Comparison of ENCODE assay signal across 21 mouse cellular contexts in genomic region chr11:32752595-32752885, GRCm38 (mm10).
A peak's percentile ranks its signal among the peaks of the same experiment; 100 is the strongest.
DNase-seq lines count a peak whose midpoint lies in the region; ATAC-seq and TF ChIP-seq lines count a peak whose summit lies in the region.
"Had no signal": no experiment of that assay in that cellular context is flagged by ENCODE, and none has a peak within 500 bp of the region (broad histone marks: within the 10 kb centered on the region; RNA-seq: fewer than 3 reads in every experiment).

No protein-coding gene starts in this region.

- 84% methylated on average over 5 of the region's 5 CpGs for WGBS in forebrain, embryonic 16.5 days
- WGBS in forebrain, embryonic 12.5 days, result 77% methylated on average over 5 of the region's 5 CpGs
- WGBS in lung, postnatal 0 days, result 52% methylated on average over 5 of the region's 5 CpGs
- WGBS in liver, embryonic 12.5 days (ENCODE audit: insufficient replicate concordance), result 30% methylated on average over 5 of the region's 5 CpGs
- WGBS in embryonic facial prominence, embryonic 10.5 days, result 81% methylated on average over 5 of the region's 5 CpGs

- no peak overlapping the region for H3K9ac ChIP-seq in forebrain, embryonic 16.5 days (replicated peaks; ENCODE audit: low read depth, low read length)
- no peak overlapping the region for H3K9ac ChIP-seq in forebrain, embryonic 12.5 days
- no peak overlapping the region for H3K9ac ChIP-seq in lung, postnatal 0 days (replicated peaks; ENCODE audit: low read depth)
- no peak overlapping the region for H3K9ac ChIP-seq in liver, embryonic 12.5 days
- H3K9ac ChIP-seq: embryonic facial prominence, embryonic 13.5 days; hindbrain, embryonic 13.5 days had no signal

- H3K4me3 ChIP-seq in forebrain, embryonic 16.5 days (replicated peaks; ENCODE audit: low read length), result no peak overlapping the region
- no peak overlapping the region for H3K4me3 ChIP-seq in forebrain, embryonic 12.5 days (replicated peaks)
- H3K4me3 ChIP-seq in lung, postnatal 0 days (ENCODE audit: low read depth, low read length), result no peak overlapping the region
- no peak overlapping the region for H3K4me3 ChIP-seq in liver, embryonic 12.5 days
- H3K4me3 ChIP-seq in embryonic facial prominence, embryonic 10.5 days, result no peak overlapping the region
- H3K4me3 ChIP-seq: embryonic facial prominence, embryonic 13.5 days; forebrain, embryonic 10.5 days; gastrocnemius, adult 2 months; hindbrain, embryonic 13.5 days had no signal

- TF ChIP-seq EP300 in lung, postnatal 0 days (IDR thresholded peaks at IDR 0.05), result no peak

- 0 out of 2 replicates have a peak, but pooled peaks have one; percentile 22 for ATAC-seq in forebrain, embryonic 16.5 days
- ATAC-seq in forebrain, embryonic 12.5 days (ENCODE audit: low FRiP score), result no peak
- ATAC-seq in lung, postnatal 0 days, result peak; percentile 23; the same call in 1 of the 2 replicates
- peak; percentile 79 for ATAC-seq in liver, embryonic 12.5 days
- ATAC-seq: activated CD4-positive, CD25-positive, alpha-beta regulatory T cell, adult 4 months; midbrain, embryonic 16.5 days; Patski had no signal

- DNase-seq in lung, postnatal 0 days (ENCODE audit: low spot score), result no peak
- no peak for DNase-seq in lung, postnatal 25 days (ENCODE audit: low spot score)
- no peak for DNase-seq in gastrocnemius, postnatal 25 days
- no peak for DNase-seq in right cerebral cortex, postnatal 10 days (ENCODE audit: low spot score in 2 of 2)
- no peak for DNase-seq in embryonic facial prominence, embryonic 10.5 days (ENCODE audit: low spot score)
- DNase-seq: adrenal gland, postnatal 25 days; cerebellum, adult 2 months; gastrocnemius, adult 2 months; heart, adult 11 months; left cerebral cortex, postnatal 4 days; retina, postnatal 1 day; thymus, postnatal 4 days had no signal

- no peak overlapping the region for H3K4me2 ChIP-seq in forebrain, embryonic 16.5 days (ENCODE audit: low read length)
- H3K4me2 ChIP-seq in forebrain, embryonic 12.5 days, result no peak overlapping the region
- H3K4me2 ChIP-seq in lung, postnatal 0 days (replicated peaks; ENCODE audit: low read depth, low read length), result no peak overlapping the region
- no peak overlapping the region for H3K4me2 ChIP-seq in liver, embryonic 12.5 days
- H3K4me2 ChIP-seq: embryonic facial prominence, embryonic 13.5 days; hindbrain, embryonic 13.5 days had no signal

- peaks cover 11% of the 10 kb centered on the region for H3K4me1 ChIP-seq in forebrain, embryonic 16.5 days (replicated peaks; ENCODE audit: control insufficient read depth, insufficient read depth, low read length)
- no peaks in the 10 kb centered on the region for H3K4me1 ChIP-seq in forebrain, embryonic 12.5 days
- H3K4me1 ChIP-seq in lung, postnatal 0 days (ENCODE audit: insufficient read depth, low read depth, low read length), result no peaks in the 10 kb centered on the region
- H3K4me1 ChIP-seq in liver, embryonic 12.5 days, result peaks cover 30% of the 10 kb centered on the region
- peaks cover 3% of the 10 kb centered on the region; the same call in 1 of the 2 replicates for H3K4me1 ChIP-seq in embryonic facial prominence, embryonic 10.5 days
- H3K4me1 ChIP-seq: hindbrain, embryonic 13.5 days had no signal

- H3K36me3 ChIP-seq in forebrain, embryonic 16.5 days (ENCODE audit: control insufficient read depth, insufficient read depth), result no peaks in the 10 kb centered on the region
- H3K36me3 ChIP-seq in forebrain, embryonic 12.5 days (replicated peaks), result no peaks in the 10 kb centered on the region; the same call in 1 of the 2 replicates
- no peaks in the 10 kb centered on the region for H3K36me3 ChIP-seq in lung, postnatal 0 days (ENCODE audit: insufficient read depth, low read length)
- H3K36me3 ChIP-seq in liver, embryonic 12.5 days, result no peaks in the 10 kb centered on the region
- peaks cover 7% of the 10 kb centered on the region for H3K36me3 ChIP-seq in embryonic facial prominence, embryonic 10.5 days (replicated peaks)
- H3K36me3 ChIP-seq: hindbrain, embryonic 13.5 days had no signal

- TF ChIP-seq CTCF in lung, postnatal 0 days (IDR thresholded peaks at IDR 0.05), result no peak

- no peak overlapping the region for H3K27ac ChIP-seq in forebrain, embryonic 16.5 days (ENCODE audit: low read length)
- no peak overlapping the region for H3K27ac ChIP-seq in forebrain, embryonic 12.5 days
- no peak overlapping the region for H3K27ac ChIP-seq in lung, postnatal 0 days (ENCODE audit: low read length)
- H3K27ac ChIP-seq in liver, embryonic 12.5 days, result no peak overlapping the region
- no peak overlapping the region for H3K27ac ChIP-seq in embryonic facial prominence, embryonic 10.5 days (replicated peaks)
- H3K27ac ChIP-seq: embryonic facial prominence, embryonic 13.5 days; forebrain, embryonic 10.5 days; gastrocnemius, adult 2 months; hindbrain, embryonic 13.5 days had no signal

- H3K9me3 ChIP-seq in forebrain, embryonic 16.5 days (ENCODE audit: control insufficient read depth, low read length), result no peaks in the 10 kb centered on the region
- no peaks in the 10 kb centered on the region for H3K9me3 ChIP-seq in forebrain, embryonic 12.5 days
- H3K9me3 ChIP-seq in lung, postnatal 0 days (ENCODE audit: low read length), result no peaks in the 10 kb centered on the region
- H3K9me3 ChIP-seq in liver, embryonic 12.5 days (replicated peaks), result no peaks in the 10 kb centered on the region
- no peaks in the 10 kb centered on the region for H3K9me3 ChIP-seq in embryonic facial prominence, embryonic 10.5 days
- H3K9me3 ChIP-seq: embryonic facial prominence, embryonic 13.5 days; forebrain, embryonic 10.5 days; hindbrain, embryonic 13.5 days had no signal

- no peaks in the 10 kb centered on the region for H3K27me3 ChIP-seq in forebrain, embryonic 16.5 days (replicated peaks; ENCODE audit: control insufficient read depth, insufficient read depth, low read length)
- no peaks in the 10 kb centered on the region for H3K27me3 ChIP-seq in forebrain, embryonic 12.5 days
- H3K27me3 ChIP-seq in lung, postnatal 0 days (replicated peaks; ENCODE audit: insufficient read depth, low read length), result no peaks in the 10 kb centered on the region
- no peaks in the 10 kb centered on the region for H3K27me3 ChIP-seq in liver, embryonic 12.5 days (replicated peaks)
- no peaks in the 10 kb centered on the region for H3K27me3 ChIP-seq in embryonic facial prominence, embryonic 10.5 days (replicated peaks; ENCODE audit: low read depth, poor library complexity, severe bottlenecking)
- H3K27me3 ChIP-seq: embryonic facial prominence, embryonic 13.5 days; hindbrain, embryonic 13.5 days; Patski had no signal
